Mouse (Mus musculus) left cerebral cortex, adult 18-20 months (tissue): ENCODE data around the gene Ly75. TPM values are rescaled to one million over a fixed set of nuclear protein-coding genes. Genes with fewer than 3 reads are reported as not detected.

Experiments
- DNase-seq, 2 experiments: peaks; one replicate each; pipeline ENCODE4 v3.0.0; 2021 to 2022; ENCODE audit warnings: low spot score in 2 of 2, mixed read lengths in 1 of 2
- long read RNA-seq, 2 experiments: library from polyadenylated mRNA; stranded (forward); transcript quantifications; one replicate each; pipeline ENCODE4 v2.0.0; 2021
- total RNA-seq, 2 experiments: library from RNA; stranded (reverse); gene quantifications; 2 replicates each; pipeline ENCODE4 v1.2.3; 2021

Ly75 gene
- total RNA-seq, result under 1 TPM; 0.56 to 0.63 TPM
- long read RNA-seq, experiment 1, partial matches to known transcripts, result 1 of 1 reads
- long read RNA-seq, experiment 1, other reads (novel, unspliced or antisense), result 0 of 1 reads
- long read RNA-seq, experiment 2, partial matches to known transcripts, result 0 of 1 reads
- long read RNA-seq, experiment 2, other reads (novel, unspliced or antisense), result 1 of 1 reads

GRCm38 (mm10) chr2:60382858-60383669 lies at the start of gene Ly75:
Gene Ly75 (minus strand): TSS chr2:60383303.
- DNase-seq, result peak; percentile 43 to 50

- no peak for DNase-seq
Measured at GRCm38 (mm10) chr2:60430315-60431021, 47.4 kb upstream of the Ly75 start.

GRCm38 (mm10) chr2:60418075-60418474 lies 35.0 kb upstream of the Ly75 start:
- DNase-seq, result peak; percentile 78 to 80

- no peak for DNase-seq
Measured at GRCm38 (mm10) chr2:60414334-60414733, 31.2 kb upstream of the Ly75 start.

GRCm38 (mm10) chr2:60413006-60413650 lies 30.0 kb upstream of the Ly75 start:
- DNase-seq, result peak; percentile 14 to 27

GRCm38 (mm10) chr2:60411181-60411580 lies 28.1 kb upstream of the Ly75 start:
- no peak for DNase-seq

GRCm38 (mm10) chr2:60409989-60410763 lies 27.1 kb upstream of the Ly75 start:
- no peak for DNase-seq

- no peak for DNase-seq
Measured at GRCm38 (mm10) chr2:60409194-60409593, 26.1 kb upstream of the Ly75 start.

GRCm38 (mm10) chr2:60407387-60407786 lies 24.3 kb upstream of the Ly75 start:
- DNase-seq, result no peak

GRCm38 (mm10) chr2:60405431-60405830 lies 22.3 kb upstream of the Ly75 start:
- DNase-seq, result no peak

GRCm38 (mm10) chr2:60404763-60405162 lies 21.7 kb upstream of the Ly75 start:
- DNase-seq, result no peak

GRCm38 (mm10) chr2:60401694-60402093 lies 18.6 kb upstream of the Ly75 start:
- no peak for DNase-seq

- DNase-seq, result no peak
Measured at GRCm38 (mm10) chr2:60393786-60394185, 10.7 kb upstream of the Ly75 start.

GRCm38 (mm10) chr2:60392286-60392685 lies 9.2 kb upstream of the Ly75 start:
- DNase-seq, result no peak

GRCm38 (mm10) chr2:60387363-60387762 lies 4.3 kb upstream of the Ly75 start:
- DNase-seq, result no peak

- no peak for DNase-seq
Measured at GRCm38 (mm10) chr2:60386835-60387234, 3.7 kb upstream of the Ly75 start.

- no peak for DNase-seq
Measured at GRCm38 (mm10) chr2:60384763-60385085, 1.6 kb upstream of the Ly75 start.

GRCm38 (mm10) chr2:60384083-60384762 lies 1.1 kb upstream of the Ly75 start:
- DNase-seq, result no peak

GRCm38 (mm10) chr2:60382346-60382745 lies 757 bp downstream of the Ly75 start:
- DNase-seq, result no peak

GRCm38 (mm10) chr2:60377260-60377659 lies 5.8 kb downstream of the Ly75 start:
- no peak for DNase-seq
